Mouse (Mus musculus) 3T3-L1 (cell line): ENCODE measurements around the gene Ifnk.

Source experiments
- DNase-seq: peaks from one replicate; pipeline ENCODE4 v3.0.0-alpha.2; 2015; ENCODE audit warnings: low read depth, low spot score

Ifnk gene

DNA sequence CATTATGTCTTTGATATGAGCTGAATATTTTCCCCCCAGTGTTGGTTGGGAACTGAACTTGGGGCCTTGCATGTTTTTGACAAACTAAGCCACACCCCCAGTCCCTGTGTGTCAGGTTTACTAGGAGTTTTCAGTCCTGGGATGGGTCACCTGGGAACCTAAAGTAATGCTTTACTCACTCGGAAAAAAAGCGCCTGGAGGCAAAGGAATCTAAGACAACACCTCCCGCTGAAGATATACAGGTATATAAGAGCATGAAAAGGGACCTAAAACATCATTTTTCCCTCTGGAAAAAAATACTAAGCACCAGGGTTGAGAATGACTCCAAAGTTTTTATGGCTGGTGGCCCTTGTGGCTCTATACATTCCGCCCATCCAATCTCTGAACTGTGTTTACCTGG is at the start of gene Ifnk:
Gene Ifnk (plus strand): TSS at position 301 of the 400 bp plus-strand sequence.
- DNase-seq, result no peak

GRCm38 (mm10) chr4:35105115-35105773 is 46.6 kb upstream of the Ifnk start:
- DNase-seq, result no peak

DNA sequence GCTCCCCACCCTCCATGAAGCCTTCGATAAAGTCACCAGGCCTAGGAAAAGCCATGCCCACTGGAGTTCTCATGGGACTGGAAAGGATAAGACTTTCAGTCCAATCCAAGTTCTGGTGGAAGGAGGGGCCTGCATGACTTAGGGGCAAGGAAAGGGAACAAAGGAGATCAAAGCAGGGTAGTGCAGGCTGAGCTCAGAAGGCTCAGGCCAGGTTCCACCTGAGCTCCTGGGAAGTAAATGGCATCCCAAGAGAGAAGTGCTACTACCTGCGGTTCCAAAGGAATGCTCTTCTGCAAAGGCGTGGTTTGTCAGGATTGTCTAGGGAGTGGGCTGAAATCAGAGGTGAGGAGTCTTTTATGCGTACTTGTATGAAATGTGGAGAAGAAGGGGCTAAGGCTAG is 39.4 kb upstream of the Ifnk start:
- DNase-seq, result no peak

GRCm38 (mm10) chr4:35113516-35114248 is 38.2 kb upstream of the Ifnk start:
- no peak for DNase-seq

DNA sequence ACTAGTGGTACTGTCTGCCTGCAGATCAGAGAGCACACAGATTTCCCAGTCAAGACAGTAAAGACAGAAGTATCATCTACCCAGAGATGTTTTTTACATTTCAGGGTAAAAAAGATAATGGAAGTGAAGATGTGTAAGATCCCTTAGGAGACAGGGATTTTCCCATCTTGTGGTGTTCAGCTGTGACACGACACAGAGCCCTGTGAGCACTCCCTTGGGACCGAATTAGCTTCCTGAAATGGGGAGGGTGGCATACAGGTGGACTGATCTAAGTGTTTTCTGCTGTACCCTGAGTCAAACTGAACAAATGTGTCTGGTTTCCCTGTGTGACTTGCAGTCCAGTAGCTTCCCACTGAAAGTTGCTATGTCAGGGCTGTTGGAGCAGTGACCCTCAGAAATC is 36.9 kb upstream of the Ifnk start:
- DNase-seq, result no peak

DNA sequence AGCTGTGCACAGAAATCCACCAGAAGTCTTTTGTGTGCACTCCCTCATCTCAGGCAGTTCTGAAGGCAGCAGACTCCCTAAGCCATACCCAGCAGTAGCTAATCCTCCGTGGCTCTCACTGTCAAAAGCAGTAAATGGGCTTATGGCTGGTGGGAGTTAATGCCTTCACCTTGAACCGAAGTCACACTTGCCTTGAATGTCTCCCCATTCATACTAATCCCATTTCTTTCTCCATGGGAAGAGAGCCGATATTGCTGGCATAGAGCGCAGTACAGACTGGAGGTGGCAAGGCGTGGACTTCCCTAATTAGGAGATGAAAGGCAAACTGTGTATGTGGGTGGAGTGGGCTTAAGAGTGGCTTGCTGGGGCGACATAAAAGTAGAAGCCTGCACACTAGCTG is 35.9 kb upstream of the Ifnk start:
- DNase-seq, result no peak

GRCm38 (mm10) chr4:35117144-35117543 is 34.7 kb upstream of the Ifnk start:
- no peak for DNase-seq

GRCm38 (mm10) chr4:35118851-35119250 is 33.0 kb upstream of the Ifnk start:
- DNase-seq, result no peak

DNA sequence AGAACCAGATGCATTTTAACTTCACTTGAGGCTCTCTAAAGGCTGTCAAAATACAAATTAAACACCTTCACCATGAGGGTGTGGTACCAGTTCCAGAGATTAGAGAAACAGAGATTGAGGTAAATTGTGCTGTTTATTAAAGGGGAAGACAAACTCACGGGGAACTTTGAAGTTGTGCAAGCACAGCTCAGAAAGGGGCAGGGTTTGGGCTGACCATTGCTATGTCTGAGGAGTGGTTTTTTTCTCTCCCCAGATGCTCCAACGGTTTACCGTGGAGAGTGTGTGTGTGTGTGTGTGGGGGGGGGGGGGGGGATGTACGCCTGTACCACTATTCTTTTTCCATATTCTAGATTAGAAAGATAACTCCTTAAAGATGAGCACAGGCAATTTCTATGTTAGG is 31.7 kb upstream of the Ifnk start:
- DNase-seq, result no peak

DNA sequence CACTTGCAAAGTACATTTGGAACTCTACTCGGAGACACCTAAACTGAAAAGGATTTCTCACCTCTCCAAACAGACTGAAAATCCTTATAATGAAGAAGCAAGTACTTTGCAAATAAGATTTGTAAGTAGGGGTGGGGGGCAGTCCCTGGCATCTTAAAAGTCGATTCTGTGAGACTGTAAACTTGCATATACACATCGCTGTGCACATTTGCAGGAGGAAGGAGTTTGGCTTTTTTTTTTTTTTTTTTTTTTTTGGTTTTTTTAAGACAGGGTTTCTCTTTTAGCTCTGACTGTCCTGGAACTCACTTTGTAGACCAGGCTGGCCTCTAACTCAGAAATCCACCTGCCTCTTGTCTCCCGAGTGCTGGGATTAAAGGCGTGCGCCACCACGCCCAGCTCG is 31.3 kb upstream of the Ifnk start:
- DNase-seq, result no peak

DNA sequence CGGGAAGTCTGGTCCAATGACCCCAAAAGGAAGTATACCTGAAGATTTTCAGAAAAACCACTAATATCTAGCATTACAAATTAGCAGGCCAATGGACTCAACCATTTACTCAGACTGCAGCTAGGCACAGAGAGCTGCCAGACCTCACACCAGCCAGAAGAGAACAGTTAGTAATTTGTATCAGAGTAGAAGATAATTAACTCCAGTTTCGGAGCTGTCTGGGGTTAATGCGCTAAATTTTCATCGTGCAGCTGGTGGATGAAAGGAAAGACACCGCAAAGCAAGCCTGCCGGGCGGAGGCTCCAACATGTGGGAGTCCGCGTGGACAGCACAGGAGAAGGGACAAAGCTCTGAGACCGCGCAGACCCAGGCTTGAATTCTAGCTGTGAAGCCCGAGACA is 30.8 kb upstream of the Ifnk start:
- DNase-seq, result no peak

DNA sequence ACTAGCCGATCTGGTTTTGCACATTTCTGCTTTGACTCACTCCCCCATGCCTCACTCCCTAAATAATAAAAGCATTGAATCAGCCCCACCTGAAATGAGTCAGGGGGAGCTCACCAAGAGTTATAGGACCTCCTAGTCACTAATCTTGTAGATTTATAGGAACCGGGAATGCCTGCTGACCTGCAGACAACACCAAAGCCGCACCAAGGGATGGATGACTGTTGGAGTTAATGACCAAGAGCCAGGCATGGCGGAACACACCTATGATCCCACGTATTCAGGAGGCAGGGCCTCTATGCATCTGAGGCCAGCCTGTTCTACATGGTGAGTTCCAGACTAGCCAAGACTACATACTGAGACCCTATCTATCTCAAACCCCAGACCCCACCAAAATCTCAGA is 28.8 kb upstream of the Ifnk start:
- DNase-seq, result no peak

GRCm38 (mm10) chr4:35124027-35124426 is 27.8 kb upstream of the Ifnk start:
- DNase-seq, result no peak

DNA sequence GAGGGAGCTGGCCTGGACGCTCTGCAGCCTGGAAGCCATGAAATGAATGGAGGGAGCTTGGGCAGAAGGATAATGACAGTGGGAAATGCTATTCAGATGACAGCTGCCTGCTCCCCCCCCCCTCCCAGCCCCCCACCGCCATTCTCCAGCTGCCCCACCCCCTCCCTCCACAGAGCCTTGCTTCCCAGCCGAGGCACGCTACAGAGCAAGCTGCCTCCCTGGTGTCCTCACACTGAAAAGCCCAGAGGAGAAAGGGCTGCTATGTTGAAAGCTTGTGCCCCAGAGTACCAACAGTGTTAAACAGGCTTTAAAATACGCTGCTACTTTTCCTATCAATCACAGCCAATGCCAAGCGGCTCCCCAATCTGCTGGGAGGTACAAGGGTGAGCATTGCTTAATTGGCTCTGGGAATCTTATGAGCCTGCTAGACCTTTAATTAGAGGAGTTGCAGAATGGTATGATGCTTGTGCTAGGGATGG is 26.5 kb upstream of the Ifnk start:
- no peak for DNase-seq

- DNase-seq, result no peak
Measured at GRCm38 (mm10) chr4:35126776-35127175, 25.1 kb upstream of the Ifnk start.

DNA sequence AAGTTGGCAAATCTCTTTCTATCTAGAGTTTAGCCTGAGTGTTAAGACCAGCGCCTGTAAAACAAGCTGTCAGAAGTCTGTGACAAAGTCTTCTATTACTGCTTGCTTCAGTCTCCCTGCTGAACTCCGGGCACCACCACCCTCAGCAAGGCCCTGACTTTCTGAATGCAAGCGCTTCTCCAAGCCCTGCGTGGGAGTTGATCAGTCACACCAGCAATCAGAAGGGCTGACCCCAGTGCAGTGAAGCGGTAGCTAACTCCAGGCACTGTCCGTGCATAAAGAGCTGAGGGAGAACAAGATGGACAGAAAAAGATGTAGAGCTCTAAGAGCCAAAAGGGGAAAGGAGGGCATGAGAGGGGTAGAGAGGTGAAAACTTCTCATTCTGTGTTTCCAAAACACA is 24.1 kb upstream of the Ifnk start:
- no peak for DNase-seq

GRCm38 (mm10) chr4:35130411-35130948 is 21.4 kb upstream of the Ifnk start:
- no peak for DNase-seq

- no peak for DNase-seq
Measured at GRCm38 (mm10) chr4:35131592-35131991, 20.3 kb upstream of the Ifnk start.

DNA sequence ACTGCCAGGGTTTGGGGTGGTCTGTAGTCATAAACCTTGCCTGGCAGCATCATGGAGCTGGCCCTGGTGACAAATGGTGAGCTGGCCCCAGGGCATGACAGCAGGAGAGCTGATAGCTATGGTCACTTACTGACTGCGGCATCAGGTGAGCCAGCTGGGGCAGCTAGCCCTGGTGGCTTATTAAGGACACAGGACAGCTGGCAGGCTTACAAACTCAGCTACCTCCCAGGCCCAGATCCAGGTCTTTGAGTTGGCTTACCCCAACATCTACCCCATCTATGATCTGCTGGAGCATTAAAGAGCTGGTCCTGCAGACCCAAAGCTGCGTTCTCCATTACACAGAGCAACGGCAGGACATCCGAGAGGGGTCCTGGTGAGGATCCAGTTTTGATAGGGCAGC is 18.4 kb upstream of the Ifnk start:
- DNase-seq, result no peak

- no peak for DNase-seq
Measured at GRCm38 (mm10) chr4:35134846-35135611, 16.8 kb upstream of the Ifnk start.

GRCm38 (mm10) chr4:35135806-35136205 is 16.1 kb upstream of the Ifnk start:
- DNase-seq, result no peak

- DNase-seq, result no peak
Measured at GRCm38 (mm10) chr4:35136996-35137395, 14.9 kb upstream of the Ifnk start.
